Mouse (Mus musculus): ENCODE data around the gene Otog.

The Otog gene

GRCm38 (mm10) chr7:46353216-46353615 lies 112.4 kb downstream of the Otog start:
- no peak for DNase-seq (ENCODE audit: extremely low read depth, low read depth, low spot score)

DNA sequence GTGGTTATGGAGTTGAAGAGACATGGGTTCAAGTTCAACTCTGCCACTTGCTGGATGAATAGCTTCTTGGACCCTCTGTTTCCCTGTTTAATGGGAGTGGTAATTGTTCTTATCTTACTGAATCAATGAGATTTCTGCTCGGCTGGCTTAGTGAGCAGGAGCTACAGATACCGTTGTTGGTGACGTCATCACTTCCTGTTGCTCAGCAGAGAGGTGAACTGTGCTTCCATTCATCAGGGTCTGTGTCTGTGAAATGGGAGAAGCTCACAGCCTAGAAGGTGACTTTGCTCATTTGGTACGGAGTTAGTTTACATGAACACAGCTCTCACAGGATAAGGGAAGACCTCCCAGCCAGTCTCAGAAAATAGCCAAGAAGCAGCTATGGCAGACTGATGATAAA lies 113.1 kb downstream of the Otog start:
- DNase-seq (ENCODE audit: extremely low read depth, low read depth, low spot score), result no peak

Data from fat pad, adult 2 months (tissue).